In the genomic region with DNA sequence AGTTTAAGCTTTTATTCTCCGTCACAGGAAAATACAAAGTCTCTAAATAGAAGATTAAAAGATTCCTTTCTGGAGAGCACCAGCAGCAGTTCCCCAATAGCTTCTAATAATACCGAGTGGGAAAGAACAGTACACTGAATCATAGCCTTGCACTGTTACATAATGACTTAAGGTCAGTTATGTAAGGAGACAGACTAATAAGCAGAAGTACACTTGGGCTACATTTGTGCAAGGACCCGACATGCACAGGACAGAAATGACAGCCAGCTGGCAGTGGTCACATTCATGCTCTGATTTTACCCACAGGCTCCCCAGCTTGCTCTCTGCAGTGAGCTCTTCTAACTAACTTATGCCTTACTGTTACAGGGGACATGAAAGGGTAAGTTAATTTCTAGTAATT, we compare ENCODE assay signal across 14 mouse cellular contexts.
DNase-seq lines count a peak whose midpoint lies in the region; ATAC-seq and TF ChIP-seq lines count a peak whose summit lies in the region.
"Had no signal": no experiment of that assay in that cellular context is flagged by ENCODE, and none has a peak within 500 bp of the region (broad histone marks: within the 10 kb centered on the region; RNA-seq: fewer than 3 reads in every experiment).

No protein-coding gene starts in this region.

- TF ChIP-seq POLR2A in brain, embryonic 14.5 days (IDR thresholded peaks at IDR 0.05; ENCODE audit: borderline replicate concordance, extremely low read depth, insufficient read depth, insufficient read length, poor library complexity, severe bottlenecking) = no peak

- DNase-seq in cerebellum, adult 9-11 months = no peak
- peak; percentile 7 for DNase-seq in layer of hippocampus, adult 11-12 months (ENCODE audit: low spot score)
- no peak for DNase-seq in layer of hippocampus, postnatal 25 days (ENCODE audit: extremely low spot score in 1 of 2, low spot score in 1 of 2)
- DNase-seq in brain, embryonic 14.5 days (ENCODE audit: low read depth) = peak; percentile 12
- DNase-seq in layer of hippocampus, postnatal 36 days = peak; percentile 6 to 8
- DNase-seq in B cell, adult 2 months = no peak
- DNase-seq: cerebellum, adult 8-10 months; gastrocnemius, postnatal 36 days; kidney, postnatal 10 days; left cerebral cortex, postnatal 4 days; spleen, adult 18-20 months had no signal

- TF ChIP-seq CTCF in brain, embryonic 14.5 days (IDR thresholded peaks at IDR 0.05; ENCODE audit: borderline replicate concordance, extremely low read depth, insufficient read depth, insufficient read length) = no peak

- ATAC-seq in cerebellum, adult (ENCODE audit: insufficient number of reproducible peaks, low FRiP score, low TSS enrichment) = peak; percentile 56; the same call in 1 of the 2 replicates
- no peak for ATAC-seq in erythroblast, adult 5-6 weeks (replicated peaks; ENCODE audit: low FRiP score, poor library complexity, severe bottlenecking)
- ATAC-seq: forebrain, embryonic 16.5 days had no signal

Comparison
In these comparisons a context has a peak if more than half of its experiments do, and no peak if none do; other contexts are left out.
1. DNase-seq: peak in layer of hippocampus, adult 11-12 months (single experiment), brain, embryonic 14.5 days (single experiment) and layer of hippocampus, postnatal 36 days (2 of 2); none in cerebellum, adult 9-11 months (single experiment), layer of hippocampus, postnatal 25 days (0 of 2) and B cell, adult 2 months (0 of 2).